Mouse (Mus musculus): ENCODE results near the gene Fgfr2. TPM values are rescaled to one million over a fixed set of nuclear protein-coding genes. Genes with fewer than 3 reads are reported as not detected.

The Fgfr2 gene
- total and polyA plus RNA-seq, 2 experiments from 2014 or later, result 12.1 to 32.6 TPM

DNA sequence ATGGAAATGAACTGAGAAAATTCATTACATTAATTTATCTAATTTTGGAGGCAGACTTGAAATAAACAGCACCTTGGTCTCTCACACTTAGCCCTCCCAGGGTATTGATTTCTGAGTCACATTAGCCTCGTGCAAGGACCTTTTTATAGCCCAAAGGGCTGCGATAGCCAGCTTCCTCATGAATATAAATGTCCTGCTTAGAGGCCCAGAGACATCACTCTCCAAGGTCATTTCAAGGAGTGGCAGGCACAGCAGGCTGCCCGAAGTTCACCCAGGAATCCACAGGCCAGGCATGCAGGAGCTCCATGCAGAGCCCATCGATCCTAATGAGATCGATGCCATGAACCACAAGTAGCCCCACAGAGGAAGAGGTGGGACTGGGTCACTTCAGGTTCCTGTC is 697.1 kb downstream of the Fgfr2 start:
- H3K9me3 ChIP-seq (ENCODE audit: low read length), result no peaks in the 10 kb centered on the region
- no peak for TF ChIP-seq CTCF (IDR thresholded peaks at IDR 0.05)
- 58% methylated on average over 5 of the region's 5 CpGs for WGBS
- no peaks in the 10 kb centered on the region for H3K4me1 ChIP-seq (ENCODE audit: insufficient read depth, low read length)
- no peak overlapping the region for H3K27ac ChIP-seq (ENCODE audit: low read depth, low read length)
- ATAC-seq (ENCODE audit: low FRiP score), result no peak
- H3K36me3 ChIP-seq (ENCODE audit: insufficient read depth, low read length), result no peaks in the 10 kb centered on the region
- H3K27me3 ChIP-seq (ENCODE audit: insufficient read depth, low read length), result no peaks in the 10 kb centered on the region
- no peak overlapping the region for H3K4me3 ChIP-seq (ENCODE audit: low read depth, low read length)
- no peak overlapping the region for H3K9ac ChIP-seq (replicated peaks; ENCODE audit: low read length, poor library complexity, severe bottlenecking)
- H3K4me2 ChIP-seq (ENCODE audit: low read depth, low read length, poor library complexity, severe bottlenecking), result no peak overlapping the region
- no peak for DNase-seq (ENCODE audit: low spot score)

DNA sequence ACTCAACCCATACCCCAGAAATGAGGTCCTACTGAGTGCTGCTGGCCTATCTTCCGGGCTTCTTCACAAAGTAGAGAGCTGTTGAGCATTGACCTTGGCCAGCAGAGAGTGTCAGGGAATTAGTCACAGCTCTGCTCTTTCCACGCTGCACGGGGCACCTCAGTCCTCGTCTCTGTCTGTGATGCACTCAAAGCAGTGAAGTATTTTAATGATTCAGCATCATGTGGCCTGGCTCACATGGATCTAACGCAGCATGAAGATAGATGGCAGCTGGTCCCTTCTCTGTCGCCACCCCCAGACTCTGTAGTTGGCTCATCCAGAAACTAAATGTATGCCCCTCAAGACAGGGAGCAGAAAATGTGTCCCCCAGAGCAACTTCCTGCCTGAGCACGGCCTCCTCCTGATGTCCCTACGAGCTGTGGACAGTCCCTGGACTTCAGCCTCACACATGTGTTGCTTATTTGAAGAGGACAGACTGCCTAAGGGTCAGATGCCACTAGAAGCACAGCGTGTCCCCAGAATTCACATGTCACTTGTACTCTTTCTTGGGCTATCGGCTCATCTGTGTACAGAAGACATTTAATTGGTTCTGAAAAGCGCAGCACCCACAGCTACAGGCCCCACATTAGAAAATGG is 697.7 kb downstream of the Fgfr2 start:
- Histone ChIP-seq H3K36me3 (ENCODE audit: insufficient read depth, low read length) (no peaks in the 10 kb centered on the region), H3K27me3 (ENCODE audit: insufficient read depth, low read length) (no peaks in the 10 kb centered on the region), H3K4me2 (ENCODE audit: low read depth, low read length, poor library complexity, severe bottlenecking) (no peak overlapping the region), H3K27ac (ENCODE audit: low read depth, low read length) (no peak overlapping the region), H3K9me3 (ENCODE audit: low read length) (no peaks in the 10 kb centered on the region), H3K4me1 (ENCODE audit: insufficient read depth, low read length) (no peaks in the 10 kb centered on the region), H3K4me3 (ENCODE audit: low read depth, low read length) (no peak overlapping the region), H3K9ac (replicated peaks; ENCODE audit: low read length, poor library complexity, severe bottlenecking) (no peak overlapping the region)
- no peak for TF ChIP-seq CTCF (IDR thresholded peaks at IDR 0.05)
- no peak for DNase-seq (ENCODE audit: low spot score)
- no peak for ATAC-seq (ENCODE audit: low FRiP score)
- 58% methylated on average over 11 of the region's 11 CpGs for WGBS

DNA sequence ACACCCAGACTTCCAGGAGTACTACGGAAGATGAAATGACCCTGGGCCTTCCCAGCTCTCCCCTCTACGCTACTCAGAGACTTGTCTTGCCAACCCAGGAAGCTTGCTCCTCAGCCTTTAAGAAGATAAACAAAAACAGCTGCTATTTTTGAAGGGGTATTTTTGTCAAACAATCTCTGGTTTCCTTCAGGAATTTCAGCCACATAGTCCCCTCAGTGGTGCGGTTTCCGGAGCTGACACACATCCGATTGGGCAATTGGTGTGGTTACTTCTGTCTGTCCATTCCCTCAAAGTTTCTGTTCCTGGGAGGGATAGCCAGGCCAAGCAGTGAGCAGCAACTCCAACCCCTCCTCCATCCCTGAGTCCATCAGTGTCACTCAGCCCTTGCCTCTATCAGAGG is 699.6 kb downstream of the Fgfr2 start:
- H3K4me1 ChIP-seq (ENCODE audit: insufficient read depth, low read length), result no peaks in the 10 kb centered on the region
- no peak for ATAC-seq (ENCODE audit: low FRiP score)
- H3K27me3 ChIP-seq (ENCODE audit: insufficient read depth, low read length), result no peaks in the 10 kb centered on the region
- H3K4me2 ChIP-seq (ENCODE audit: low read depth, low read length, poor library complexity, severe bottlenecking), result no peak overlapping the region
- H3K27ac ChIP-seq (ENCODE audit: low read depth, low read length), result no peak overlapping the region
- H3K4me3 ChIP-seq (ENCODE audit: low read depth, low read length), result no peak overlapping the region
- no peak for TF ChIP-seq CTCF (IDR thresholded peaks at IDR 0.05)
- H3K9ac ChIP-seq (replicated peaks; ENCODE audit: low read length, poor library complexity, severe bottlenecking), result no peak overlapping the region
- 87% methylated on average over 5 of the region's 5 CpGs for WGBS
- H3K9me3 ChIP-seq (ENCODE audit: low read length), result no peaks in the 10 kb centered on the region
- no peak for DNase-seq (ENCODE audit: low spot score)
- no peaks in the 10 kb centered on the region for H3K36me3 ChIP-seq (ENCODE audit: insufficient read depth, low read length)

DNA sequence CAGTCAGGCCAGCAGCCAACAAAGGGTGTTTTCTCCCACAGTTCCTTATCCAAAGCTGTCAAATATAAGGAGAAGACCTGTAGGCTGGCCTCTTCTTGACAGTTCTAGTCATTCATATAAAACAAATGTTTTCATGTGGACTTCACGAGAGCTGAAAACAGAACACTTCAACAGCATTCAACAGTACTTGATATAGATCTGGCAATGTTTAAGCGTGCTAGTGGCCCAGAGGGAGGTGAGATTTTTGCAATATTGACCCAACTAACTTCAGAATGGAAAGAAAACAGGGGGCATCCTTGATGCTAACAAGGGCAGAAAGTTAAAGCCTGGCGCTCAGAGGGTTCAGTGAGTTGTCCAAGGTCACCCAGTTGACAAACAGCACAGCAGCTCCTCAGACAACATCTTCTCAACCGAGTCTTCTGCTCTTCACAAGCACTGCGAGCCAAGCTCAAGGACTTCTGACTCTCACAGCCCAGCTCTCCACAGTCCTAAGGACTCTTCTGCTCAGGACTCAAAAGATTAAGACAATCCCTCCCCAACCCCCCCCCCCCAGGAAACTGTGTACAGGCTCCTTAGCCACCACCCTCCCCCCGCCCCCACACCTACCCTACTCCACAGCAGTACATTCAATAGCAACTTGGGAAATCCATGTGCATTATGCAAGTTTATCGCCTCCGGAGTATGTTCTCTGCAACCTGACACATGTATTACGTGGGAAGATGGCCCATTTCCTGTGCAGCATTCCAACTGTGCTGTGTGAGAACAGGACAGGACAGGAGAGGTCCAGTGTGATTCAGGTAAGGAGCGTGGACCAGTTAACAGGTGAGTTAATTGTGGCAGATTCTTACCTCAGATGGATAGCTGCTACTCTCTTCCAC is 703.5 kb downstream of the Fgfr2 start:
- 93% methylated on average over 10 of the region's 10 CpGs for WGBS
- ATAC-seq (ENCODE audit: low FRiP score) (no peak), DNase-seq (ENCODE audit: low spot score) (no peak)
- Histone ChIP-seq H3K4me2 (ENCODE audit: low read depth, low read length, poor library complexity, severe bottlenecking) (no peak overlapping the region), H3K9me3 (ENCODE audit: low read length) (no peaks in the 10 kb centered on the region), H3K9ac (replicated peaks; ENCODE audit: low read length, poor library complexity, severe bottlenecking) (no peak overlapping the region), H3K4me3 (ENCODE audit: low read depth, low read length) (no peak overlapping the region), H3K27ac (ENCODE audit: low read depth, low read length) (no peak overlapping the region), H3K4me1 (ENCODE audit: insufficient read depth, low read length) (no peaks in the 10 kb centered on the region), H3K36me3 (ENCODE audit: insufficient read depth, low read length) (no peaks in the 10 kb centered on the region), H3K27me3 (ENCODE audit: insufficient read depth, low read length) (no peaks in the 10 kb centered on the region)
- no peak for TF ChIP-seq CTCF (IDR thresholded peaks at IDR 0.05)

GRCm38 (mm10) chr7:132416866-132417265 is 706.3 kb downstream of the Fgfr2 start:
- DNase-seq (ENCODE audit: low spot score) (no peak), ATAC-seq (ENCODE audit: low FRiP score) (no peak)
- WGBS, result 55% methylated on average over 9 of the region's 9 CpGs

GRCm38 (mm10) chr7:132415866-132416265 is 707.3 kb downstream of the Fgfr2 start:
- no peak for ATAC-seq (ENCODE audit: low FRiP score)
- H3K4me2 ChIP-seq (ENCODE audit: low read depth, low read length, poor library complexity, severe bottlenecking), result no peak overlapping the region

More at GRCm38 (mm10) chr7:132416866-132417265, 706.3 kb downstream of the Fgfr2 start:
- no peaks in the 10 kb centered on the region for H3K9me3 ChIP-seq (ENCODE audit: low read length)
- H3K4me2 ChIP-seq (ENCODE audit: low read depth, low read length, poor library complexity, severe bottlenecking), result no peak overlapping the region
- TF ChIP-seq CTCF (IDR thresholded peaks at IDR 0.05), result no peak
- H3K9ac ChIP-seq (replicated peaks; ENCODE audit: low read length, poor library complexity, severe bottlenecking), result no peak overlapping the region
- H3K27me3 ChIP-seq (ENCODE audit: insufficient read depth, low read length), result no peaks in the 10 kb centered on the region
- H3K36me3 ChIP-seq (ENCODE audit: insufficient read depth, low read length), result no peaks in the 10 kb centered on the region
- no peaks in the 10 kb centered on the region for H3K4me1 ChIP-seq (ENCODE audit: insufficient read depth, low read length)
- no peak overlapping the region for H3K27ac ChIP-seq (ENCODE audit: low read depth, low read length)
- no peak overlapping the region for H3K4me3 ChIP-seq (ENCODE audit: low read depth, low read length)

More at GRCm38 (mm10) chr7:132415866-132416265, 707.3 kb downstream of the Fgfr2 start:
- Histone ChIP-seq H3K27me3 (ENCODE audit: insufficient read depth, low read length) (no peaks in the 10 kb centered on the region), H3K27ac (ENCODE audit: low read depth, low read length) (no peak overlapping the region), H3K9me3 (ENCODE audit: low read length) (no peaks in the 10 kb centered on the region), H3K4me3 (ENCODE audit: low read depth, low read length) (no peak overlapping the region), H3K36me3 (ENCODE audit: insufficient read depth, low read length) (no peaks in the 10 kb centered on the region), H3K4me1 (ENCODE audit: insufficient read depth, low read length) (no peaks in the 10 kb centered on the region), H3K9ac (replicated peaks; ENCODE audit: low read length, poor library complexity, severe bottlenecking) (no peak overlapping the region)
- no peak for DNase-seq (ENCODE audit: low spot score)
- TF ChIP-seq CTCF (IDR thresholded peaks at IDR 0.05), result no peak

Measured in midbrain, postnatal 0 days (tissue).